Comparison of ENCODE assay signal across 24 mouse cellular contexts in the genomic region with DNA sequence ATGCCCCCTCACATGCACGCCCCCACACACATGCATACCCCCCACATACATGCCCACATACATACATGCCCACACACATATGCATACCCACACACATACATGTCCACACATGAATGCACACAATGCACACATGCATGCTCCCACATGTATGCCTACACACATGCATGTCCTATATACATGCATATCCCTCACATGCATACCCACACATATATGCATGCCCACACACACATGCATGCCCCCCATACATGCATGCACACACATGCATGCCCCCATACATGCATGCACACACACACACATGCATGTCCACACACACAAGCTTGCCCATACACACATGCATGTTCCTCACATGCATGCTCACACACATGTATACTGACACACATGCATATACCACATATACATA.
"Had no signal": no experiment of that assay in that cellular context is flagged by ENCODE, and none has a peak within 500 bp of the region (broad histone marks: within the 10 kb centered on the region; RNA-seq: fewer than 3 reads in every experiment).

No protein-coding gene starts in this region.

- H3K27ac ChIP-seq: gastrocnemius, adult 2 months; hindbrain, embryonic 10.5 days; hindbrain, embryonic 14.5 days; intestine, embryonic 15.5 days; kidney, postnatal 0 days; layer of hippocampus, adult 2 months; left cerebral cortex, adult 2 months; limb, embryonic 10.5 days; limb, embryonic 12.5 days; liver, embryonic 13.5 days had no signal

- H3K27me3 ChIP-seq: intestine, embryonic 15.5 days; limb, embryonic 12.5 days had no signal

- H3K4me2 ChIP-seq: heart, embryonic 12.5 days; hindbrain, embryonic 14.5 days; intestine, embryonic 15.5 days; limb, embryonic 12.5 days; liver, embryonic 11.5 days; liver, embryonic 13.5 days had no signal

- H3K36me3 ChIP-seq: heart, embryonic 10.5 days; heart, embryonic 12.5 days; hindbrain, embryonic 10.5 days; intestine, embryonic 15.5 days; limb, embryonic 10.5 days; limb, embryonic 12.5 days; liver, embryonic 13.5 days had no signal

- H3K9me3 ChIP-seq: heart, embryonic 10.5 days; heart, embryonic 12.5 days; hindbrain, embryonic 10.5 days; intestine, embryonic 15.5 days; limb, embryonic 10.5 days; limb, embryonic 12.5 days; liver, embryonic 13.5 days had no signal

- DNase-seq: gastrocnemius, adult 2 months; gastrocnemius, postnatal 10 days; gastrocnemius, postnatal 25 days; heart, adult 18-20 months; heart, postnatal 10 days; heart, postnatal 4 days; kidney, adult 18-20 months; kidney, adult 8-10 months; kidney, postnatal 14 days; liver; liver, embryonic 13.5 days had no signal

- ATAC-seq: inflammation-experienced regulatory T-cells, adult 6 months; intestine, embryonic 15.5 days; intestine, postnatal 0 days had no signal

- H3K9ac ChIP-seq: heart, embryonic 12.5 days; hindbrain, embryonic 14.5 days; intestine, embryonic 15.5 days; limb, embryonic 12.5 days; liver, embryonic 13.5 days had no signal

- H3K4me3 ChIP-seq: gastrocnemius, adult 2 months; heart, embryonic 10.5 days; heart, embryonic 12.5 days; hindbrain, embryonic 10.5 days; intestine, embryonic 15.5 days; layer of hippocampus, adult 2 months; left cerebral cortex, adult 2 months; limb, embryonic 10.5 days; limb, embryonic 12.5 days; liver, embryonic 13.5 days had no signal
